ENCODE assay signal across 16 mouse cellular contexts in genomic region chr13:101935843-101936242, GRCm38 (mm10).
A peak's percentile ranks its signal among the peaks of the same experiment; 100 is the strongest.
DNase-seq lines count a peak whose midpoint lies in the region; ATAC-seq lines count a peak whose summit lies in the region.
"Had no signal": no experiment of that assay in that cellular context is flagged by ENCODE, and none has a peak within 500 bp of the region (broad histone marks: within the 10 kb centered on the region; RNA-seq: fewer than 3 reads in every experiment).

No protein-coding gene starts in this region.

- intact Hi-C loops in heart, postnatal 10 days (cut with DNase I), result no loop called here

- peak; percentile 44 for DNase-seq in right cerebral cortex, adult 18-20 months
- DNase-seq in right cerebral cortex, postnatal 14 days, result no peak
- peak; percentile 29 for DNase-seq in embryo, embryonic 11 days
- peak; percentile 50 for DNase-seq in thymus, postnatal 4 days
- no peak for DNase-seq in heart, postnatal 10 days
- no peak for DNase-seq in lung, postnatal 10 days
- DNase-seq: adrenal gland, postnatal 10 days; cerebellum, adult 18-20 months; gastrocnemius, postnatal 36 days; kidney, adult 2 months; kidney, postnatal 25 days; layer of hippocampus, adult 9-11 months; lung, postnatal 14 days had no signal

- peak; percentile 47 for ATAC-seq in megakaryocyte, adult 5-6 weeks (ENCODE audit: poor library complexity, severe bottlenecking)
- ATAC-seq: forebrain, embryonic 16.5 days; hindbrain, postnatal 0 days had no signal

Comparison
In these comparisons a context has a peak if more than half of its experiments do, and no peak if none do; other contexts are left out.
1. DNase-seq: peak in right cerebral cortex, adult 18-20 months (single experiment), embryo, embryonic 11 days (single experiment) and thymus, postnatal 4 days (single experiment); none in right cerebral cortex, postnatal 14 days (single experiment), heart, postnatal 10 days (0 of 2) and lung, postnatal 10 days (single experiment).